Mouse (Mus musculus) brown adipose tissue, adult 24 weeks (tissue): ENCODE data around the gene Fscn1. TPM values are rescaled to one million over a fixed set of nuclear protein-coding genes. Genes with fewer than 3 reads are reported as not detected.

Experiments
- H3K27ac ChIP-seq: fragments of 200-500 bp; replicated peaks from 2 replicates; pipeline ENCODE4 v1.5.1; 2012; ENCODE audit warnings: low read depth, mild to moderate bottlenecking, low read length
- H3K4me1 ChIP-seq: fragments of 200-500 bp; 2 replicates; pipeline ENCODE4 v1.6.1; 2012; ENCODE audit warnings: low read length, mixed read lengths; ENCODE audit not compliant: control insufficient read depth, insufficient read depth, insufficient read length
- H3K4me3 ChIP-seq: fragments of 200-500 bp; 2 replicates; pipeline ENCODE4 v1.5.1; 2012; ENCODE audit warnings: low read depth, mild to moderate bottlenecking, low read length, moderate library complexity; ENCODE audit not compliant: insufficient read depth
- polyA plus RNA-seq: library from polyadenylated mRNA; stranded (reverse); fragments of >200 nt; gene quantifications from 2 replicates; pipeline ENCODE4 v1.2.4, GENCODE M21; 2012; ENCODE audit not compliant: missing spikeins, insufficient read depth, insufficient read length

Fscn1 gene
- polyA plus RNA-seq, 1 experiment: 9.1 TPM

- H3K27ac ChIP-seq: peak overlapping the region; percentile 62
Measured at GRCm38 (mm10) chr5:142927341-142927930, 32.7 kb upstream of the Fscn1 start.

DNA sequence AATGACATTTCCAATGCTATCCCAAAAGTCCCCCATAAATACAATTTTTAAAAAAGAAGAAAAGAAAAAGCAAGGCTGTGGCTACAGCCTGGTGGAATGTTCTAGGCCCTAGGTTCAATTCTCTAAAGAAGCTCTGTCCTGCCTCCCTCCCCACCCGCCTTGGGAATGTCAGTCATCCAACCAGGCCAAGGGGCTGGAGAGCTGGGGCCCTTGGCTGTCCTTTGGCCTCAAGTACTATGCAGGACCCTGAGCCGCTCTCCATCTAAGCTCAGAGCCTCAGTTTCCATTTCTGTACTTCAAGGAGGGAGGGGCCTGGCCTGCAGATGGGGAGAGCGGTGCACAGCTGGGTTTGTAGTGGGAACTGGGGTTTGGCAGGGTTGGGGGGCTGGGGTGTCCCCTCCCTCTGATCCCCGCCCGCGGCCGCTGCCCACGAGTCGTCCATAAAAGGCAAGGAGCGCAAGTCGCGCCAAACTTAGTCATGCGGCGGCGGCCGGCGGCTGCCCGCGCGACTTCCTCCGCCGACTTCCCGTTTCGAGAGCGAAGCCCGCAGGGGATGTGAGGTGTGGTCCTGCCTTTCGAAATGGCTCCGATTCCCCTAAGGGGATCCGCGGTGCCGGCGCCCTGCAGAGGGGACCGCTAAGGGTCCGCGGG, 31.3 kb upstream of the Fscn1 start:
- Histone ChIP-seq H3K4me3 (peak overlapping the region; percentile 81), H3K27ac (peak overlapping the region; percentile 99), H3K4me1 (peaks cover 6% of the 10 kb centered on the region)

More at GRCm38 (mm10) chr5:142927341-142927930, 32.7 kb upstream of the Fscn1 start:
- Histone ChIP-seq H3K4me1 (peaks cover 6% of the 10 kb centered on the region), H3K4me3 (no peak overlapping the region)

DNA sequence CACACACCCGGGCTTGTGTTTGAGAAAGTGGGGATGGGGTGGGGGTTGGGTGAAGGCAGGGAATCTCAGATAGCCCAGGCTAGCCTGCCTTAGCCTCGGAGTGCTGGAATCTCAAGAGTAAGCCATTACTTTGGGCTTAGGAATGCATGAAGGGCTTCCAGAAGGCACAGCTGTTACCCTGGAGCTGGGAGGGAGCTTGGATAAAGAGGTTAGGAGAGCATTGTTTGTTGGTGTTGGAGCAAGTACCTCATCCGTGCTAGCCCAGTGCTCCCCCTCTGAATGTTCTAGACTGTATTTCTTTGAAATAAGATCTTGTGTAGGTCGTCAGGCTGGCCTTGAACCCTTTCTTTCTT, 30.8 kb upstream of the Fscn1 start:
- H3K4me3 ChIP-seq: peak overlapping the region; percentile 81
- peaks cover 6% of the 10 kb centered on the region for H3K4me1 ChIP-seq
- H3K27ac ChIP-seq: peak overlapping the region; percentile 98

GRCm38 (mm10) chr5:142931241-142931745, 28.9 kb upstream of the Fscn1 start:
- Histone ChIP-seq H3K27ac (peak overlapping the region; percentile 10; the same call in 1 of the 2 replicates), H3K4me1 (peaks cover 6% of the 10 kb centered on the region), H3K4me3 (no peak overlapping the region)

GRCm38 (mm10) chr5:142932084-142932685, 28.0 kb upstream of the Fscn1 start:
- Histone ChIP-seq H3K4me1 (peaks cover 6% of the 10 kb centered on the region), H3K4me3 (no peak overlapping the region)

DNA sequence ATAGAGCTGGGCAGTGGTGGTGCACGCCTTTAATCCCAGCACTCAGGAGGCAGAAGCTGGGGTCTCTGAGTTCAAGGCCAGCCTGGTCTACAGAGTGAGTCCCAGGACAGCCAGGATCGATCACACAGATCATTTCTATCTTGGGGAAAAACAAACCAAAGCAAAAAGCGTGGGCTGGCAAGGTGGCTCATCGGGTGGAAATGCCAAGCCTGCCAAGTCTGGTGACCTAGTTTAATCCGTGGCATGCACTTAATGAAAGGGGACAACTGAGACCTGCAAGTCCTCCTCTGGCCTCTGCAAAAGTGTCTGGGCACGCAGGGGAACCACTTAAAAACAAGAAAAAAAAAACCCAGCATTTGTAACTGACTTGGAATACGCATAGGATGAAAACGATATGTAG, 27.4 kb upstream of the Fscn1 start:
- Histone ChIP-seq H3K27ac (no peak overlapping the region; the same call in 1 of the 2 replicates), H3K4me3 (no peak overlapping the region), H3K4me1 (peaks cover 2% of the 10 kb centered on the region)

More at GRCm38 (mm10) chr5:142932084-142932685, 28.0 kb upstream of the Fscn1 start:
- H3K27ac ChIP-seq: peak overlapping the region; percentile 43

GRCm38 (mm10) chr5:142935642-142936335, 24.4 kb upstream of the Fscn1 start:
- Histone ChIP-seq H3K27ac (0 out of 2 replicates have a peak overlapping the region, but pooled peaks have one; percentile 6), H3K4me1 (no peaks in the 10 kb centered on the region), H3K4me3 (peak overlapping the region; percentile 27)

DNA sequence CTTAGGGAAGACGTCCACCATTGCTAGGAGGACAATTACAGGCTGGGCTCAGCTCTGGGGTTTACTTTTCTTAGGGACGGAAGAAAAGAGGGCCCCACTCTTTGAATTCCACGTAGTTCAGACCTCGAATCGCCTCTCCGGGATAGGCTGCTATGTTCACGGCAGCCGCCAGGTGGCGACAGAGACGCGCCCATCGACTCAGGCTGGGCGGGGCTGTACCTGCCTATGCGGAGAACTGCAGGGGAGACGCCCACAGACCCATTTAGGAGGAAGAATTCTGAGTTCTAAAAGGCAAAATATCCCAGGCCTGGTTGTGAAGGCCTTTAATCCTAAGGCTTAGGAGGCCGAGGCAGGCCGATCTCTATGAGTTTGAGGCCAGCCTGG, 23.8 kb upstream of the Fscn1 start:
- Histone ChIP-seq H3K27ac (no peak overlapping the region), H3K4me1 (no peaks in the 10 kb centered on the region), H3K4me3 (peak overlapping the region; percentile 27)

GRCm38 (mm10) chr5:142937956-142938727, 22.0 kb upstream of the Fscn1 start:
- no peaks in the 10 kb centered on the region for H3K4me1 ChIP-seq
- no peak overlapping the region; the same call in 1 of the 2 replicates for H3K27ac ChIP-seq
- H3K4me3 ChIP-seq: no peak overlapping the region

- no peak overlapping the region for H3K27ac ChIP-seq
- H3K4me1 ChIP-seq: 0 out of 2 replicates have a peak, but pooled peaks cover under 1% of the 10 kb centered on the region
- no peak overlapping the region for H3K4me3 ChIP-seq
Measured at GRCm38 (mm10) chr5:142940393-142940792, 19.8 kb upstream of the Fscn1 start.

- peaks cover 7% of the 10 kb centered on the region for H3K4me1 ChIP-seq
- 0 out of 2 replicates have a peak overlapping the region, but pooled peaks have one; percentile 12 for H3K27ac ChIP-seq
- no peak overlapping the region for H3K4me3 ChIP-seq
Measured at GRCm38 (mm10) chr5:142944979-142945682, 15.0 kb upstream of the Fscn1 start.

GRCm38 (mm10) chr5:142947460-142947859, 12.7 kb upstream of the Fscn1 start:
- Histone ChIP-seq H3K4me1 (peaks cover 7% of the 10 kb centered on the region), H3K4me3 (no peak overlapping the region), H3K27ac (no peak overlapping the region; the same call in 1 of the 2 replicates)

DNA sequence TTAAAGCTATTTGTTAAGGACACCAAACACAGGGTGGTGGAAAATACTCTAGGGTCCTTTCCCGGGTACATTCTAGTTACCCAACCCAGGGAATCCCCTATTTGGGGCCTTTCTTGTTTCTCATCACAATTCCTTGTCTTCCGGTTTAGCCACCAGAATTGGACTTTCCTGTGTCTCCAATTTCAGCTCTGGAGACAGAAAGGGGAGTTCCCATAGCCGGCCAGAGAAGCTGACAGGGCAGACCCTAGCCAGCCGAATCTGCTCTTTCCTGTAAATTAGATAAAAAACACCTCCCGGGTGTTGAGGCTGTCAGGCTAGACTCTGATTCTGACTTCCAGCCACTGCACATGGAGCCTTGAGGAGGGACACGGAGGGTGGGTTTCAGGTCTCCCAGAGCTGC, 10.6 kb upstream of the Fscn1 start:
- H3K4me3 ChIP-seq: no peak overlapping the region
- peaks cover 7% of the 10 kb centered on the region for H3K4me1 ChIP-seq
- 0 out of 2 replicates have a peak overlapping the region, but pooled peaks have one; percentile 16 for H3K27ac ChIP-seq

DNA sequence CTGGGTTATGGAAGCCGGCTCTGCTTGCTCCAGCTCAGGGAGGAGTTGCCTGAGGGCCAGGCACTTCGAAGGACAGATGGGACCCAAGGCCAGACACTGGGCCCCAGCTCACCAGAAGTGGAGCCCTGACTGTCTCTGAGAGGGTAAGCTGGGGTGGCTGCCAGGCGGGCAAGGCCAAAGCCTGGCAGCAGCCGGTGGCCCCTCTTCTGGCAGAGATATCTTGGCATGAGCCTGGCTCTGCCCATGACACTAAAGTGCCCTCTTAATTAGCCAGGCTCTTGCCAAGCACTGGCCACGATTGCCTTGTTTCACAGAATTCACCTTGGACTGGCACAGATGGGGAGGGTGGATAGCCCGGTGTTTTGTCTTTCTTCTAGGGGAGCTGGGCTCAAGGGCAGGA, 9.7 kb upstream of the Fscn1 start:
- Histone ChIP-seq H3K27ac (no peak overlapping the region), H3K4me1 (peaks cover 6% of the 10 kb centered on the region), H3K4me3 (no peak overlapping the region)
